Mouse (Mus musculus) liver, embryonic 14 days (tissue): ENCODE measurements around the gene Map7d2. TPM values are rescaled to one million over a fixed set of nuclear protein-coding genes. Genes with fewer than 3 reads are reported as not detected.

Experiments
- polyA plus RNA-seq: library from polyadenylated mRNA; depleted of rRNA; stranded (reverse); fragments of >200 nt; gene quantifications from 2 replicates; pipeline ENCODE4 v1.2.3, GENCODE M21; 2012; rRNA removed

Map7d2 gene
- polyA plus RNA-seq, result 0.01 TPM in 2 replicates

GRCm38 (mm10) chrX:159414130-159414828 is at the start of gene Map7d2:
Map7d2 (plus strand) TSS chrX:159414572.

GRCm38 (mm10) chrX:159371831-159372752 is 42.3 kb upstream of the Map7d2 start, which contains the start of gene Eif1ax:
Eif1ax (plus strand) TSS chrX:159372178.

GRCm38 (mm10) chrX:159526388-159526787 is 112.0 kb downstream of the Map7d2 start, which contains the start of gene Bclaf3:
Bclaf3 (plus strand) TSS chrX:159526688.

Other genes with a start within 250 kb of the Map7d2 start
- 5.6 and 6.7 TPM in 2 replicates for gene Rps6ka3, start 204.3 kb upstream of the Map7d2 start, polyA plus RNA-seq
- gene Eif1ax, start 42.4 kb upstream of the Map7d2 start, polyA plus RNA-seq, result 51.5 and 55.9 TPM in 2 replicates
- gene Bclaf3, start 112.1 kb downstream of the Map7d2 start, polyA plus RNA-seq, result 6.8 and 7.2 TPM in 2 replicates
- 4.2 and 5.0 TPM in 2 replicates for gene Sh3kbp1, start 212.7 kb downstream of the Map7d2 start, polyA plus RNA-seq